Mouse (Mus musculus): ENCODE results near the gene Chrna5.

Gene Chrna5

DNA sequence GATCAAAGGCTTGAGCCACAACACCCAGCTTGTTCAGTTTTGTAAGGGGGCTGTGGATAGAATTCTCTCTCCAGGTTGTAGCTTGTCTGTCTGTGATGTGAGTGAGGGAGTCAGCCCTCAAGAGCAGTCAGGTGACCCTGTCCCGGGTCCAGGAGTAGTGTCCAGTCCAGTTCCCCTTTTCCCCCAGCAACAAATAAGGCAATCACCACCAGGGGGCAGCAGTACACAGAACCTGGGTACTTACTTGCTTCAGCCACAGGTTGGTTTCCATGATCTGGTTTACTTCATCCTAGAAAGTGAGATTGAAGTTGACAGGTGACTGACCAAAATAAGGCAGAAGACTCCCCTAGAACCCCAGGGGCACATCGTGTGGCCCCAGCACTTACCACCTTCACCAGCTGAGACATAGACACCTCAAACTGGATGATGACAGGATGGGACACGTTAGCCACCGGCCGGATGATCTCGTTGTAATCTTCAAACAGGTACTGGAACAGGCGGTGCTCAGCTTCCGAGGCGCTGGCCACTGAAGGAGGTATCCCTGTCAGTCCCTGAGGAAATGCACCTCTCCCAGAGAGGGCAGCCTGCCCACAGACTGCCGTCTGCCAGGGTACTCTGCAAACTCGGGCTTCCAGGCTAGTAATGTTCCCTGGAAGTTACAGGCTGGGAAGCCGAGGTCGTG, 43.4 kb downstream of the Chrna5 start:
- DNase-seq = peak; percentile 74

GRCm38 (mm10) chr9:55025534-55026274, 45.0 kb downstream of the Chrna5 start:
- no peak for DNase-seq

GRCm38 (mm10) chr9:55026275-55026663, 45.6 kb downstream of the Chrna5 start, which contains the start of gene Chrna3:
TSS of gene Chrna3 (minus strand) at chr9:55026562.
- DNase-seq = no peak

GRCm38 (mm10) chr9:55031435-55032167, 50.9 kb downstream of the Chrna5 start:
- no peak for DNase-seq

GRCm38 (mm10) chr9:55038948-55039347, 58.3 kb downstream of the Chrna5 start:
- no peak for DNase-seq

- DNase-seq = no peak
Observed at GRCm38 (mm10) chr9:55039983-55040382, 59.3 kb downstream of the Chrna5 start.

GRCm38 (mm10) chr9:55041389-55041788, 60.7 kb downstream of the Chrna5 start:
- DNase-seq = no peak

DNA sequence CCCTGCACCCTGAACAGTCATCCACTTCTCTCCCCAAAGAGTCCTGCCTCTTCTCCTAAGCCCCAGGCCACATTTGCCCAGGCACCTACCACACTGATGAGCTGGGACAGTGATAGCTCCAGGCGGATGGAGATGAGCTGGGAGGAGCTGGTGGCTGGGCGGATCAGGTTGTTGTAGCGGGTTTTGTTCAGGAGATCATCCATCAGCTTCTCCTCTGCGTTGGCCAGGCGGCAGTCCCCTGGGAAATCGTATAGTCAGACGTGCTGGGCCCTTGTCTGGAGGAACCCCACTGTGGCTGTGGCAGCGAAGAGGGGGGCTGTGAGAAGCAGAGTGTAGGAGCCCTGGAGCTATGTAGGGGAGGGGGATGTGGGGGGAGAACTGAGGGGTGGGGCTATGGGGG, 63.0 kb downstream of the Chrna5 start:
- no peak for DNase-seq

DNA sequence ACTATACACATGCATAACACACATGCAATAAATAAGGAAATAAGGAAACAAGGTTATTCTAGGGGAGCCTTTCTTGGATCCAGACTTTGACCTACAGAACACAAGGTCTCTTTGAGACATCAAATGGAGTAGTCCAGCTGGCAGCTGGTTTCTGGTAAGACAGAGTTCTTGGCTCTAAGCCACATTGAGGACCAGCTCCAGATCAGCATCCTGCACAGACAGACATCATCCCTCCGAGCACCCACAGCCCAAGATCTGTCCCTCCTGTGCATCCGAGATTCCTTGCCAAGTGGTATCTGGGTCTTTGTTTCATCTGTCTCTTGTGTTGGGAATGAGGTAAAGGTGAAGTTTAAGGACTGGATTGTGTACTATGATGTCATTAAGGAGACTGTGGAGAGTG, 64.3 kb downstream of the Chrna5 start:
- DNase-seq = no peak

DNA sequence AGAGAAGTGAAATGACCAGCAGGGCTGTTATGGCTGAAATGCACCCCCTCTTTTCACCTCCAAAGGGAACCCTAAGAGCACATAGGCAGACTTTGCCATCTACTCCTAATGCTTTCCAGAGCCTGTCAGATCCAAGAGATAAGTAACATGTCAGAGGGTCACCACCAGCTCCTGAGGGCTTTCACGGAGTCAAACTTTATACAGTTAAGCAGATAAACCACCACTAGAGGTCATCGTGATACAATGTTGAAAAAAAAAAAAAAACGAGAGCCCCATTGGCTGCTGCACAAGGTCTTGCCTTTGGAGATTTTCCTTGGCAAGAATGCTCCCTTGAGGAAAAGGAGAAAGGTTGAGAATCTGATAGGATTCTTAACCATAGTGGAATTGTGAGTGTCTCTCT, 66.1 kb downstream of the Chrna5 start:
- no peak for DNase-seq

- DNase-seq = peak; percentile 37
Observed at GRCm38 (mm10) chr9:55048211-55048880, 67.7 kb downstream of the Chrna5 start, which contains the start of gene Chrnb4. TSS of gene Chrnb4 (minus strand) at chr9:55048779.

DNA sequence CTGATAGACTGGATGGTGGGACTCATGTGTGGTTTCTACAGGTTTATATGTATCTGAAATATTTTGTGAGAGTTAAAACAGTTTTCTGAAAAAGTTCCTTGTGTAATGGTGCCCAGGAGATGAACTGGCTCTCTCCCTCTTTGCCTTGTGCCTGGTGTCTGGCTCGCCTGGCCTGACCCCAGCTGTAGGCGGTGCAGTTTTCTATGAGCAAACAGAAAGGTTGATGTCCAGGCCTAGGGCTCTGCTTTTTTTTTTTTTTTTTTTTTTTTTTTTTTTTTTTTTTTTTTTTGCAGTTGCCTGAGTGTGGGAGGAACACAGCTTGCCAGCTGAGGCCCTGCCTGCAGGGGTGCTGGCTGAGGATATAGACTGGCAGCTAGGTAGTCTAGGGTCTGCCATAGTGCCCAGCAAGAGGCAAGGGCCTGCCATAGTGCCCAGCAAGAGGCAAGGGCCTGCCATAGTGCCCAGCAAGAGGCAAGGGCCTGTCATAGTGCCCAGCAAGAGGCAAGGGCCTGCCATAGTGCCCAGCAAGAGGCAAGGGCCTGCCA, 74.8 kb downstream of the Chrna5 start:
- no peak for DNase-seq

Data from thymus, postnatal 14 days (tissue).